Mouse (Mus musculus) neural tube, embryonic 10.5 days (tissue): ENCODE results near the gene Hivep1.

ENCODE experiments used
- DNase-seq: peaks from one replicate; pipeline ENCODE4 v3.0.0-alpha.2; 2017; ENCODE audit warnings: low spot score; ENCODE audit errors: extremely low spot score

Hivep1 gene

GRCm38 (mm10) chr13:42051961-42052695 is at the start of gene Hivep1:
TSS of gene Hivep1 (plus strand) at chr13:42052021.
- DNase-seq, result peak; percentile 83

- DNase-seq, result no peak
These were observed 36.3 kb upstream of the Hivep1 start for GRCm38 (mm10) chr13:42015484-42016045.

GRCm38 (mm10) chr13:42016218-42016617 is 35.6 kb upstream of the Hivep1 start:
- no peak for DNase-seq

GRCm38 (mm10) chr13:42018356-42018755 is 33.5 kb upstream of the Hivep1 start:
- DNase-seq, result no peak

- DNase-seq, result no peak
These were observed 10.6 kb upstream of the Hivep1 start for GRCm38 (mm10) chr13:42041203-42041602.

- DNase-seq, result no peak
These were observed 8.4 kb upstream of the Hivep1 start for GRCm38 (mm10) chr13:42043431-42043830.

GRCm38 (mm10) chr13:42048991-42049773 is 2.6 kb upstream of the Hivep1 start:
- DNase-seq, result peak; percentile 79

GRCm38 (mm10) chr13:42049774-42050125 is 2.1 kb upstream of the Hivep1 start:
- no peak for DNase-seq

GRCm38 (mm10) chr13:42050160-42050559 is 1.7 kb upstream of the Hivep1 start:
- DNase-seq, result no peak

- no peak for DNase-seq
These were observed 980 bp upstream of the Hivep1 start for GRCm38 (mm10) chr13:42050880-42051201.

GRCm38 (mm10) chr13:42051202-42051906 is 467 bp upstream of the Hivep1 start:
- DNase-seq, result peak; percentile 99

GRCm38 (mm10) chr13:42052696-42053541 is 1.1 kb downstream of the Hivep1 start:
- DNase-seq, result peak; percentile 21

- DNase-seq, result no peak
These were observed 1.8 kb downstream of the Hivep1 start for GRCm38 (mm10) chr13:42053656-42054055.

GRCm38 (mm10) chr13:42054138-42054537 is 2.3 kb downstream of the Hivep1 start:
- DNase-seq, result no peak

- no peak for DNase-seq
These were observed 5.0 kb downstream of the Hivep1 start for GRCm38 (mm10) chr13:42056712-42057332.

GRCm38 (mm10) chr13:42060846-42061630 is 9.2 kb downstream of the Hivep1 start:
- no peak for DNase-seq

- no peak for DNase-seq
These were observed 12.4 kb downstream of the Hivep1 start for GRCm38 (mm10) chr13:42064257-42064656.

GRCm38 (mm10) chr13:42070236-42070635 is 18.4 kb downstream of the Hivep1 start:
- DNase-seq, result no peak

GRCm38 (mm10) chr13:42071011-42071410 is 19.2 kb downstream of the Hivep1 start:
- DNase-seq, result no peak

GRCm38 (mm10) chr13:42073285-42073684 is 21.5 kb downstream of the Hivep1 start:
- DNase-seq, result no peak
